Mouse (Mus musculus): ENCODE data around the gene Gm14862. TPM values are rescaled to one million over a fixed set of nuclear protein-coding genes. Genes with fewer than 3 reads are reported as not detected.

Gm14862 gene
- polyA plus RNA-seq, 1 experiment from 2014 or later = 0.47 TPM

- no peak overlapping the region for H3K4me3 ChIP-seq
- H3K4me2 ChIP-seq = no peak overlapping the region
- H3K9ac ChIP-seq = no peak overlapping the region
- H3K36me3 ChIP-seq = no peaks in the 10 kb centered on the region
- ATAC-seq (ENCODE audit: extremely low read depth, insufficient number of reproducible peaks, low FRiP score, low TSS enrichment) = no peak
- peaks cover 3% of the 10 kb centered on the region; the same call in 1 of the 2 replicates for H3K9me3 ChIP-seq
- WGBS = 76% methylated on average over 4 of the region's 4 CpGs
- no peaks in the 10 kb centered on the region for H3K4me1 ChIP-seq
- H3K27ac ChIP-seq (replicated peaks) = no peak overlapping the region
- no peaks in the 10 kb centered on the region for H3K27me3 ChIP-seq (replicated peaks)
Observed at GRCm38 (mm10) chrX:9221736-9222135, 35.0 kb downstream of the Gm14862 start.

- Histone ChIP-seq H3K27ac (replicated peaks) (no peak overlapping the region), H3K4me2 (no peak overlapping the region), H3K9ac (no peak overlapping the region), H3K4me1 (no peaks in the 10 kb centered on the region), H3K27me3 (replicated peaks) (no peaks in the 10 kb centered on the region), H3K4me3 (no peak overlapping the region), H3K9me3 (peaks cover 3% of the 10 kb centered on the region; the same call in 1 of the 2 replicates), H3K36me3 (no peaks in the 10 kb centered on the region)
- 28% methylated on average over 6 of the region's 6 CpGs for WGBS
- no peak; the same call in 1 of the 2 replicates for ATAC-seq (ENCODE audit: extremely low read depth, insufficient number of reproducible peaks, low FRiP score, low TSS enrichment)
Observed at GRCm38 (mm10) chrX:9221206-9221605, 35.5 kb downstream of the Gm14862 start.

- 93% methylated on average over 3 of the region's 3 CpGs for WGBS
- no peak for ATAC-seq (ENCODE audit: extremely low read depth, insufficient number of reproducible peaks, low FRiP score, low TSS enrichment)
- H3K27me3 ChIP-seq (replicated peaks) = no peaks in the 10 kb centered on the region
- no peak overlapping the region for H3K9ac ChIP-seq
- H3K36me3 ChIP-seq = no peaks in the 10 kb centered on the region
- H3K4me2 ChIP-seq = no peak overlapping the region
- no peaks in the 10 kb centered on the region for H3K9me3 ChIP-seq
- H3K27ac ChIP-seq (replicated peaks) = no peak overlapping the region
- H3K4me1 ChIP-seq = no peaks in the 10 kb centered on the region
- no peak overlapping the region for H3K4me3 ChIP-seq
Observed at GRCm38 (mm10) chrX:9219570-9219969, 37.1 kb downstream of the Gm14862 start.

- Histone ChIP-seq H3K27ac (replicated peaks) (no peak overlapping the region), H3K36me3 (no peaks in the 10 kb centered on the region), H3K27me3 (replicated peaks) (no peaks in the 10 kb centered on the region), H3K4me2 (no peak overlapping the region), H3K9me3 (no peaks in the 10 kb centered on the region), H3K4me3 (no peak overlapping the region), H3K9ac (no peak overlapping the region), H3K4me1 (no peaks in the 10 kb centered on the region)
- ATAC-seq (ENCODE audit: extremely low read depth, insufficient number of reproducible peaks, low FRiP score, low TSS enrichment) = no peak
- 82% methylated on average over 2 of the region's 2 CpGs for WGBS
Observed at GRCm38 (mm10) chrX:9216244-9216643, 40.5 kb downstream of the Gm14862 start.

- H3K9ac ChIP-seq = no peak overlapping the region
- no peak overlapping the region for H3K27ac ChIP-seq (replicated peaks)
- no peak for ATAC-seq (ENCODE audit: extremely low read depth, insufficient number of reproducible peaks, low FRiP score, low TSS enrichment)
- H3K9me3 ChIP-seq = no peaks in the 10 kb centered on the region
- WGBS = 68% methylated on average over 2 of the region's 2 CpGs
- H3K36me3 ChIP-seq = no peaks in the 10 kb centered on the region
- 0 out of 2 replicates have a peak, but pooled peaks cover 4% of the 10 kb centered on the region for H3K27me3 ChIP-seq (replicated peaks)
- H3K4me2 ChIP-seq = no peak overlapping the region
- no peak overlapping the region for H3K4me3 ChIP-seq
- peaks cover 5% of the 10 kb centered on the region; the same call in 1 of the 2 replicates for H3K4me1 ChIP-seq
Observed at GRCm38 (mm10) chrX:9205121-9205520, 51.6 kb downstream of the Gm14862 start.

GRCm38 (mm10) chrX:9202781-9203405, 53.8 kb downstream of the Gm14862 start:
- WGBS = 43% methylated on average over 7 of the region's 7 CpGs
- ATAC-seq (ENCODE audit: extremely low read depth, insufficient number of reproducible peaks, low FRiP score, low TSS enrichment) = no peak
- Histone ChIP-seq H3K4me2 (no peak overlapping the region), H3K9ac (no peak overlapping the region), H3K4me1 (peaks cover 5% of the 10 kb centered on the region; the same call in 1 of the 2 replicates), H3K9me3 (no peaks in the 10 kb centered on the region), H3K27ac (replicated peaks) (peak overlapping the region; percentile 50), H3K27me3 (replicated peaks) (peaks cover 24% of the 10 kb centered on the region), H3K4me3 (no peak overlapping the region), H3K36me3 (no peaks in the 10 kb centered on the region)

- Histone ChIP-seq H3K36me3 (no peaks in the 10 kb centered on the region), H3K27me3 (replicated peaks) (peaks cover 29% of the 10 kb centered on the region), H3K4me3 (no peak overlapping the region), H3K9ac (no peak overlapping the region), H3K9me3 (no peaks in the 10 kb centered on the region), H3K4me1 (peaks cover 5% of the 10 kb centered on the region; the same call in 1 of the 2 replicates), H3K4me2 (peak overlapping the region; percentile 11; the same call in 1 of the 2 replicates), H3K27ac (replicated peaks) (no peak overlapping the region)
- 56% methylated on average over 2 of the region's 2 CpGs for WGBS
- ATAC-seq (ENCODE audit: extremely low read depth, insufficient number of reproducible peaks, low FRiP score, low TSS enrichment) = no peak
Observed at GRCm38 (mm10) chrX:9201954-9202353, 54.7 kb downstream of the Gm14862 start.

Other genes starting within 250 kb of the Gm14862 start
- gene Fthl17e, start 223.4 kb downstream of the Gm14862 start, polyA plus RNA-seq (2015; fragmentation: Nextera tagmentation; extraction: Ambion mirVana) = not detected in 2 replicates
- gene Fthl17f, start 193.9 kb downstream of the Gm14862 start, polyA plus RNA-seq (2015; fragmentation: Nextera tagmentation; extraction: Ambion mirVana) = not detected in 2 replicates
- not detected in 2 replicates for gene 4930402K13Rik, start 152.3 kb downstream of the Gm14862 start, polyA plus RNA-seq (2015; fragmentation: Nextera tagmentation; extraction: Ambion mirVana)
- gene Lancl3, start 57.0 kb downstream of the Gm14862 start, polyA plus RNA-seq (2015; fragmentation: Nextera tagmentation; extraction: Ambion mirVana) = 0.95 and 1.2 TPM in 2 replicates
- 3.4 and 3.7 TPM in 2 replicates for gene Xk, start 15.9 kb upstream of the Gm14862 start, polyA plus RNA-seq (2015; fragmentation: Nextera tagmentation; extraction: Ambion mirVana)
- gene H2al1m, start 26.9 kb upstream of the Gm14862 start, polyA plus RNA-seq (2015; fragmentation: Nextera tagmentation; extraction: Ambion mirVana) = 0.31 and 0.91 TPM in 2 replicates
- gene H2al1k, start 93.7 kb upstream of the Gm14862 start, polyA plus RNA-seq (2015; fragmentation: Nextera tagmentation; extraction: Ambion mirVana) = not detected in 2 replicates
- gene Cybb, start 230.9 kb upstream of the Gm14862 start, polyA plus RNA-seq (2015; fragmentation: Nextera tagmentation; extraction: Ambion mirVana) = 1.6 and 2.1 TPM in 2 replicates

All from heart, embryonic 13.5 days (tissue).